Mouse (Mus musculus): ENCODE results near the gene Gna14. TPM values are rescaled to one million over a fixed set of nuclear protein-coding genes. Genes with fewer than 3 reads are reported as not detected.

The Gna14 gene
- polyA plus RNA-seq (2017; shearing (Covaris generic)), result 0.34 TPM

GRCm38 (mm10) chr19:16435531-16436231, at the start of gene Gna14:
Gene Gna14 (plus strand): TSS chr19:16435762.

